Mouse (Mus musculus): ENCODE measurements at regions not wholly inside any gene's neighbourhood (a gene's known extent, or its start where the extent isn't known, plus 50 kb on each side); places are given as distances from the start of the nearest gene placed in this dataset.
A peak's percentile ranks its signal among the peaks of the same experiment; 100 is the strongest.

DNA sequence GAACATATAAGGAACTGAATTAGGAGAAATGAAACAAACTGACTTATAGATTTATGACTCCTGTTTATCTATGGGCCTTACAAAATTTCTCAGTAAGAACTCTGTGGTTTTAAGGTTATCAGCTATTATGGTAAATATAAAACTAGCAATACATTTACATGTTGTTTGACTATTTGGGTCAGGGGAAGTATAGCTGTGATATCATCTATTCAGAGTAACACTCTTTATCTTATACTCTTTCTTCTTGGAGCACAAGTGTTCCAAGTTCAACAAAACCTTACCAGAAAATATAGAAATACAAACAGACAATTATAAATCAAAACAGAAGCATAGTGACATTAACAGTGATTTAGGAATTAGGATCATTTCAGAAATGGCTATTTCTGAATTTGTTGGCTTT lies 383.6 kb downstream of the Casp12 start:
- DNase-seq (ENCODE audit: low read depth), result no peak
- no peak for TF ChIP-seq POLR2A (IDR thresholded peaks at IDR 0.05; ENCODE audit: borderline replicate concordance, extremely low read depth, insufficient read depth, insufficient read length, poor library complexity, severe bottlenecking)
- no peak for TF ChIP-seq CTCF (IDR thresholded peaks at IDR 0.05; ENCODE audit: borderline replicate concordance, extremely low read depth, insufficient read depth, insufficient read length)

DNA sequence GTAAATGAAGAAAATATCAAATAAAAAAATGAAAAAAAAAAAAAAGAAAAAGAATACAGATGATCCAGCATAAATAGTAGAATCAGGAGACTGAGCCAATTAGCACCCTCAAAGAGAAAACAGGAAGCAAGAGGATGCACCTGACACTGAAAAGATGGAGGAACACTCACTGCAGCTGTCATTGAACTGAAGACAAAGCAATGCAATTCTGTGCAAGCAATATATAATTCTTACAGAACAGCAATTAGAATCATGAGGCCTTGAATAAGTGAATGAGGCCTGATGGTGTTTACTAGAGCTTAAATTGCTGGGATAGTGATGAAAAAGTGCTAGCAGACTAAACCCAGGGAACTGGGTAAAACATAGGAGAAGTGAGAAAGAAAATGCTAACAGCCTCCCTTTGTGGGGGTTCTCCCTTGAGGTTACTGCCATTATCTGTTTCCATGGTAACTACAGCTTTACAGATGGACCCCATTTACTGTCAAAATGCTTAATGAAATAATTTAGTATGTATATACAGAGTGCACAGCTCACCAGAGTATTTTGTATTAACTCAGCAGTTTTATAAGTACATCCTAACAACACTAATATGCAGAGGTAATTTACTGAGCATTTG lies 407.6 kb downstream of the Casp12 start:
- DNase-seq (ENCODE audit: low read depth), result peak; percentile 87
- TF ChIP-seq POLR2A (IDR thresholded peaks at IDR 0.05; ENCODE audit: borderline replicate concordance, extremely low read depth, insufficient read depth, insufficient read length, poor library complexity, severe bottlenecking), result no peak
- no peak for TF ChIP-seq CTCF (IDR thresholded peaks at IDR 0.05; ENCODE audit: borderline replicate concordance, extremely low read depth, insufficient read depth, insufficient read length)

DNA sequence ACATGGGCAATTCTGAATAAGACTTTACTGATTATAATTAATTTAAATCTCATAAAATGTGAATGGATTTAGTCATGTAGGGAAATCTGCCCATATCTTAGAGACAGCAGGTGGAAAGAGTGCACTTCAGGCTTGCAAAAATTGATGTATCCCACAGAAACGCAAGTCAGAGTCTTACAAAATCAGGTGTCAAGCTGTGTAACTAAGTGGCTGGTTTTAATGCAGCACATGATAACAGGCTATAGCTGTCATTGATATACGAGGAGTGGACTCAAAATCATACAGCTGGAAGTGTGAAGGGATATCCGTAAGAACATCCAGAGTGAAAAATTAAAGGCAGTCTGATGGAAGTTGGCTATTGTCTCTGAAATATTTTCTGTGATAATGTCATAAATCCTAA lies 408.6 kb downstream of the Casp12 start:
- peak; percentile 56 for DNase-seq (ENCODE audit: low read depth)
- TF ChIP-seq CTCF (IDR thresholded peaks at IDR 0.05; ENCODE audit: borderline replicate concordance, extremely low read depth, insufficient read depth, insufficient read length) (no peak), POLR2A (IDR thresholded peaks at IDR 0.05; ENCODE audit: borderline replicate concordance, extremely low read depth, insufficient read depth, insufficient read length, poor library complexity, severe bottlenecking) (no peak)

DNA sequence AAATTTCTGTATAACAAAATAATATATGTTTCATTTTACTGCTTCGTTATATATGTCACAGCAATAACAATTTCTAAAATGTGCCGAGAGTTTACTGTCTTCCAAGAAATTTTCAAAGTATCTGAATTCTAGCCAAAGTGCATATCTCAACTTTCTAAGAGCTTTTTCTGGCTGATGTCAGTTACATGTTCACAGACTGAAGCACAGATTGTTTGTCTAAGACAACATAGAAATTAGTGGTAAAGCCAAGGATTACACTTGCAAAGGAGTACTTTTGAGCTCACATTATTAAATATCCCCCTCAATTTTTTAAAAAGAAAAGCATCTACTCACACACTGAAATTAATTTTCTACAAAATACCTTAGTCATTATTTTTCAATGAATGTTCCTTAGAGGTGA lies 407.2 kb upstream of the Pdgfd start:
- peak; percentile 7 for DNase-seq (ENCODE audit: low read depth)
- no peak for TF ChIP-seq CTCF (IDR thresholded peaks at IDR 0.05; ENCODE audit: borderline replicate concordance, extremely low read depth, insufficient read depth, insufficient read length)

DNA sequence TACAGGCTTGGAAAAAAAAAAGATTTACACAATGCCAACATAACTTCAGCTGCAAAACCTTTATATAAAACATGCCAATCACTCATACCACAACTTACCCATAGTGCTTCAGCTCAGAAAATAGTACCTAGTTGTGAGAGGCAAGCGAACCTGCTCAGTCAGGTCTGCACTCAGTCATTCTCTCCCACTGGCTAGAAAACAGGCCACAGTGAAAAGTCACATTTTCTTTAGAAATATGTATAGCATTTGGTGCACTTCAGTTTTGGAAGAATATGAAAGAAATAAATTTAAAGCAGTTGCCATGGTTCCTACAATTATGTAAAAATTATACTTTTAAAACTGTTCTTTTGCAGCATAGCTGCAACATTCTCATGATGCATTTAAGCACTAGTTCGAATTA lies 398.5 kb upstream of the Pdgfd start:
- TF ChIP-seq POLR2A (IDR thresholded peaks at IDR 0.05; ENCODE audit: borderline replicate concordance, extremely low read depth, insufficient read depth, insufficient read length, poor library complexity, severe bottlenecking), result no peak
- TF ChIP-seq CTCF (IDR thresholded peaks at IDR 0.05; ENCODE audit: borderline replicate concordance, extremely low read depth, insufficient read depth, insufficient read length), result no peak
- no peak for DNase-seq (ENCODE audit: low read depth)

DNA sequence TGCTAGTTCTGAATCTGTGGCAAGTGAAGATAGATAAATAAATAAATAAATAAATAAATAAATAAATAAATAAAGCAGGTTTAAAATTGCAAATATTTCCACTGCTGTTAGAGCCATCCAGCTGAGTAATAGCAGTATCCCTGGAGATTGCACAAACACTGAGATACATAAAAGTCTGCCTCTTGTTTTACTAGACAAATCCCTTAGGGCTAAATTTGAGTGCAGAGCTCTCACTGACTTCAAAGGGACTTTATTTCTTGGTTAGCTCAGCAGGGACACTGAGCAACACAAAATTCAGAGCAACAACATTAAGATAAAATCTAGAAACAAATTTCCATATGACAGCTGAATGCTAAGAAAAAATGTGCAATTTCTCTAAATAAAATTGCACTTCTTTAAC lies 397.2 kb upstream of the Pdgfd start:
- peak; percentile 23 for DNase-seq (ENCODE audit: low read depth)
- TF ChIP-seq CTCF (IDR thresholded peaks at IDR 0.05; ENCODE audit: borderline replicate concordance, extremely low read depth, insufficient read depth, insufficient read length) (no peak), POLR2A (IDR thresholded peaks at IDR 0.05; ENCODE audit: borderline replicate concordance, extremely low read depth, insufficient read depth, insufficient read length, poor library complexity, severe bottlenecking) (no peak)

All from brain, embryonic 14.5 days (tissue).